Mouse (Mus musculus) C3H10T1/2 (cell line): ENCODE data around the gene Cdkn1c. TPM values are rescaled to one million over a fixed set of nuclear protein-coding genes. Genes with fewer than 3 reads are reported as not detected.

Source experiments
- polyA plus RNA-seq, 2 experiments: library from polyadenylated mRNA; unstranded; fragments of >200 nt; fragmentation: generic; extraction: Trizol; gene quantifications; one replicate each; pipeline ENCODE4 v1.2.1; 2012; ENCODE audit warnings: missing spikeins in 2 of 2

The Cdkn1c gene
- not detected for polyA plus RNA-seq

GRCm38 (mm10) chr7:143460874-143461273 is at the start of gene Cdkn1c:
Gene Cdkn1c, minus strand, starts transcription at chr7:143461050.

DNA sequence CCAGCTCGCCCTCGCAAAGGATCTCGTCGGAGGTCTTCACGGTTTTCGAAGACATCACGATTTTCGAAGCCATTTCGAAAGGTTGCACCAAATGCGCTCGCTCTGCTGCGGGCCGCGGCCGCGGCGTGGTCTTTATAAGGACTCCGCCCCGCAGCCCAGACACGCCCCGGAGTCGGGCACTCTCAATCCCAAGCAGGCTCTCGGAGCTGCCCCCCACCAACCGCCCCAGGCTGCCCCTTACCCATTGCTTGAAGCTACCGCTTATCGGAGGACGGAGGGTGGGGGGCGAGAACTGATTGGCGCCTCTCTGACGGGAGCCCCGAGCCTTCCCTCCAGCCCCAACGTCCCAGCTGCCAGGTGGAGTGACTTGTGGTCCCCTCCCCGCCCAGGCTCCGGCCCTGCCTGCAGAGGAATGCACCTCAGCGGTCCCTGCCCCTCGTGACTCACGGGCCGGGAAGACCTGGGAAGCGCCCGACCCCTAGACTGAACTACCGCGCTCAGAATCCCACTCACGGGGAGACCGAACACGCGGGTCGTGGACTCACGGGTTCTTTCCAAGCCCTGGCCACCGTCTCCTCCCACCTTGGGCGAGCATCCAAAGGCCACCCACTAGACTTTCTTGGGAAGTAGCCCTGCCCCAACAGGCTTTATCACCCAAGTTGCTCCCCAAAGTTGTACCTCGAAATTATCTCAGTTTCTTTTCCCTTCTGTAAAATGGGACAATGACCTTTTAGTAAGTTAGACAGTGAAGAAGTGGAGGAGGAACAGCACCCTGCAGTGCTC is 41.8 kb upstream of the Cdkn1c start, which contains the start of gene Phlda2:
Gene Phlda2 (minus strand): TSS at position 733 of the 783 bp plus-strand sequence.

DNA sequence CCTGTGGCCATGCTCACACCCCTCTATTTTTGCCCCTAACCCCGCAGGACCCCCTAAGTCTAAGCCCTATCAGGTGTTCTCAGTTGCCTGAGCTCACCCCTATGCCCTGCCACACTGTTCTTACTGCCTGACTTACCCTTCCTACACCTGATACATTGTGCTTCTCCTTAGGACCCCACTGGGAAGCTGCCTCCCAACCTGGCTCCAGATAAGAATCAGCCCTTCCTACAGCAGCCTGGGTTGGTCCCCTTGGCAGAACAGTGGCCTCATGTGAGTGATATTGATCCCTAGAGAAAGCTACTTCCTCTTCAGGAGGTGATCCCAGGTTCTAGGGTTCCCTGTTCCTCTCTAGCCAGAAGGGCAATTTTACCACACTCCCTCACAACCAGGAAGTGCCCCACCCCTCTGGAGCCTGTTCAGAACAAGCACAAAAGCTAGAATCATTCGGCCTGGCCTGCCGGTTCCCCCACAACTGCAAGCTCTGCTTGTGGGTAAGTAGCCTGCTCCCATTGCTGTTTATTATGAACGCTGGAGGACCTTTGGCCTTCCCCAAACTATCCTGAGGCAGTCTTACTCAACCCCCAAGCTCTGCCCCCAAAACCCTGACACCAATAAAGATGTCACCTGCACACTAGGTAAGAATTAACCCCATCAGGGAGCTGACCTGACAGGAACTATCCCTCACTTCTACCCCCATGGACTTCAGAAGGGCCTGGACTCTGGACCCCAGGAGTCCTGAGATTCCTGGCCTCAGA is 12.7 kb upstream of the Cdkn1c start, which contains the start of gene Slc22a18:
Gene Slc22a18 (plus strand): TSS at position 390 of the 755 bp plus-strand sequence.

Other genes with a start within 250 kb of the Cdkn1c start
- gene Slc22a18, start 12.7 kb upstream of the Cdkn1c start, polyA plus RNA-seq = 1 to 10 TPM in 1 of 2 experiments, under 1 TPM in 1; 0.41 to 5.5 TPM
- gene Phlda2, start 42.1 kb upstream of the Cdkn1c start, polyA plus RNA-seq = under 1 TPM in 1 of 2 experiments, not detected in 1; 0.04 TPM
- gene Nap1l4, start 88.1 kb upstream of the Cdkn1c start, polyA plus RNA-seq = 10 to 100 TPM; 19.7 to 76.6 TPM
- 10 to 100 TPM; 46.1 to 96.5 TPM for gene Cars, start 139.0 kb upstream of the Cdkn1c start, polyA plus RNA-seq
- under 1 TPM; 0.02 TPM for gene Tnfrsf26, start 167.7 kb upstream of the Cdkn1c start, polyA plus RNA-seq
- gene Tnfrsf22, start 188.6 kb upstream of the Cdkn1c start, polyA plus RNA-seq = 1 to 10 TPM; 2.3 to 2.4 TPM
- 1 to 10 TPM; 1.9 to 5.1 TPM for gene Tnfrsf23, start 224.8 kb upstream of the Cdkn1c start, polyA plus RNA-seq